Mouse (Mus musculus) stomach, postnatal 0 days (tissue): Measurements from ENCODE around the gene Fry. TPM values are rescaled to one million over a fixed set of nuclear protein-coding genes. Genes with fewer than 3 reads are reported as not detected.

ENCODE experiments used
- ATAC-seq: fragments of 200-750 bp; cut with Nextera tagmentation; 2 replicates; pipeline ENCODE4 v1.8.0; 2017; ENCODE audit not compliant: low FRiP score, low TSS enrichment
- DNase-seq: peaks from one replicate; pipeline ENCODE4 v3.0.0-alpha.2; 2016; ENCODE audit warnings: low spot score
- H3K27ac ChIP-seq: fragments of 300-500 bp; sonication (generic); replicated peaks from 2 replicates; pipeline ENCODE4 v1.5.1; 2014; ENCODE audit warnings: mild to moderate bottlenecking, control low read depth
- H3K27me3 ChIP-seq: fragments of 300-500 bp; sonication (generic); 2 replicates; pipeline ENCODE4 v1.6.1; 2014; ENCODE audit warnings: low read length; ENCODE audit not compliant: control insufficient read depth, insufficient read depth
- H3K36me3 ChIP-seq: fragments of 300-500 bp; sonication (generic); 2 replicates; pipeline ENCODE4 v1.6.1; 2014; ENCODE audit warnings: low read length, mixed read lengths; ENCODE audit not compliant: control insufficient read depth, insufficient read depth
- H3K4me1 ChIP-seq: fragments of 300-500 bp; sonication (generic); replicated peaks from 2 replicates; pipeline ENCODE4 v1.6.1; 2014; ENCODE audit warnings: antibody characterized with exemption; ENCODE audit not compliant: control insufficient read depth, insufficient read depth
- H3K4me2 ChIP-seq: fragments of 300-500 bp; sonication (generic); replicated peaks from 2 replicates; pipeline ENCODE4 v1.6.1; 2014; ENCODE audit warnings: low read depth, mild to moderate bottlenecking, control low read depth, moderate library complexity
- H3K4me3 ChIP-seq: fragments of 300-500 bp; sonication (generic); 2 replicates; pipeline ENCODE4 v1.5.1; 2014; ENCODE audit warnings: low read depth, low read length, control low read depth
- H3K9ac ChIP-seq: fragments of 300-500 bp; sonication (generic); 2 replicates; pipeline ENCODE4 v1.6.1; 2014; ENCODE audit warnings: mild to moderate bottlenecking, low read length, control low read depth, mixed read lengths
- H3K9me3 ChIP-seq: fragments of 300-500 bp; sonication (generic); 2 replicates; pipeline ENCODE4 v1.6.1; 2016; ENCODE audit warnings: low read length; ENCODE audit not compliant: control insufficient read depth
- CTCF ChIP-seq: IDR thresholded peaks from 2 replicates; pipeline ENCODE4 v1.5.1; 2016; ENCODE audit warnings: antibody characterized with exemption, low read depth, mild to moderate bottlenecking, moderate library complexity
- EP300 ChIP-seq: optimal IDR thresholded peaks from 2 replicates; pipeline ENCODE3; 2016; ENCODE audit warnings: antibody characterized with exemption
- WGBS: fragments of 180-500 bp; shearing (Covaris S2); extraction: QIAGEN DNeasy Blood & Tissue Kit; methylation state at CpG from one replicate; pipeline ENCODE4 v1.1.7; 2014; 5-methylcytosine and 5-hydroxymethylcytosine counted together
- polyA plus RNA-seq: library from polyadenylated mRNA; unstranded; fragments of >200 nt; fragmentation: Nextera tagmentation; extraction: Ambion mirVana; gene quantifications from 2 replicates; pipeline ENCODE4 v1.2.1, GENCODE M21; 2015

Fry gene
- polyA plus RNA-seq, 1 experiment from 2014 or later, result 6.5 TPM

DNA sequence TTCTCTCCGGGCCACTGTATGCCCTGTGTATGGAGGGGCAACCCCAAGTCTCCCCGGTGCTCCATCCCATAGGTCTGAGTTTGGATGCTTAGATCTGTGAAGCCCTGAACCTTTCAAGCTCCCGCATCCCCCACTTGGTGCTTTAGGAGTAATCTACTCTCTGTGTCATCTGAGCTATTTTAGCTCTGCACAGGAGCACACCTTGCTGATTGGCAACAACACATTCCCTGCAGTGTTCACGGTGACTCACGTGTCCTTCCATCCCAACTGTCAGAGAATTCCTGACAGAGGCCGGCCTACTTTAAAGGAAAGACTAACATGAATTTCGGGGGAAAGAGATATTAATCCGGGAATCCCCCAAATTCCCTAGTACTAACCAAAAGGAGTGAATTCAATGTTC, 2.2 kb downstream of the Fry start:
- ATAC-seq (no peak), DNase-seq (no peak)
- Histone ChIP-seq H3K4me2 (no peak overlapping the region), H3K9ac (no peak overlapping the region), H3K27ac (no peak overlapping the region), H3K27me3 (no peaks in the 10 kb centered on the region), H3K36me3 (no peaks in the 10 kb centered on the region), H3K9me3 (no peaks in the 10 kb centered on the region), H3K4me1 (no peaks in the 10 kb centered on the region), H3K4me3 (no peak overlapping the region)
- TF ChIP-seq EP300, result no peak
- no peak for TF ChIP-seq CTCF
- WGBS, result 95% methylated on average over 8 of the region's 8 CpGs

DNA sequence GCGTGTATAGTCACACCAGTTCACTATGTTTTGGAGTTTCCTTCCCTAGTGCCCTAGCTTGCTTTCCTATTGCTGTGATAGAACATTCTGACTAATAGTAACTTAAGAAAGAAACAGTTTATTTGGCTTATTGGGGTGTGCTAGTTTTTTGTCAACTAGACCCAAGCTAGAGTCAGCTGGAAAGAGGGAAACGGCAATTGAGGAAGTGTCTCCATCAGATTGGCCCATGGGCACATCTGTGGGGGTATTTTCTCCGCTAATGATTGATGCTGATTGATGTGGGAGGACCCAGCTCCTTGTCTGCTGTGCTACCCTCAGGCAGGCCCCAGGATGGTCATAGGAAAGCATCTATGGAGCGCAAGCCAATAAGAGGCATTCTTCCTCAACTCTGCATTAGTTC, 3.6 kb downstream of the Fry start:
- Histone ChIP-seq H3K4me3 (no peak overlapping the region), H3K9me3 (no peaks in the 10 kb centered on the region), H3K36me3 (no peaks in the 10 kb centered on the region), H3K4me2 (no peak overlapping the region), H3K4me1 (no peaks in the 10 kb centered on the region), H3K27ac (no peak overlapping the region), H3K27me3 (no peaks in the 10 kb centered on the region), H3K9ac (no peak overlapping the region)
- DNase-seq, result no peak
- TF ChIP-seq CTCF (no peak), EP300 (no peak)
- ATAC-seq, result no peak
- 87% methylated on average over 4 of the region's 4 CpGs for WGBS

DNA sequence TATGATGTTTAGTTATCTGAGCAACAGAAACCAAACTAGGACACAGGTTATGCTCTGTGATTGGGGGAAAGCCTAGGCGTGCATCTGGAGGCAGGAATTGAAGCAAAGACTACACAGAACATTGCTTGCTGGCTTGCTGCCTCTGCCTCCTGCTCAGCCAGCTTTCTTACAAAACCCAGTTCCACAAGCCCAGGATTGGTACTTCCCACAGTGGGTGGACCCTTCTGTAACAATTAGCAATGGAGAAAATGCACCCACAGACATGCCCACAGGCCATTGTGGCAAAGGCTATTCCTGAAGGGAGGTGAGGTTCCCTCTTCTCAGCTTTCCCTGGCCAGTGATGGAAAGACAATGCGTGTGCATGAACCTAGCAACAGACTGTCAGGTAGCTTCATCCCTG, 4.1 kb downstream of the Fry start:
- WGBS, result 80% methylated on average over 2 of the region's 2 CpGs
- Histone ChIP-seq H3K36me3 (no peaks in the 10 kb centered on the region), H3K27me3 (no peaks in the 10 kb centered on the region), H3K27ac (no peak overlapping the region), H3K4me3 (no peak overlapping the region), H3K9me3 (no peaks in the 10 kb centered on the region), H3K4me1 (no peaks in the 10 kb centered on the region), H3K4me2 (no peak overlapping the region), H3K9ac (no peak overlapping the region)
- ATAC-seq (no peak), DNase-seq (no peak)
- TF ChIP-seq CTCF (no peak), EP300 (no peak)

DNA sequence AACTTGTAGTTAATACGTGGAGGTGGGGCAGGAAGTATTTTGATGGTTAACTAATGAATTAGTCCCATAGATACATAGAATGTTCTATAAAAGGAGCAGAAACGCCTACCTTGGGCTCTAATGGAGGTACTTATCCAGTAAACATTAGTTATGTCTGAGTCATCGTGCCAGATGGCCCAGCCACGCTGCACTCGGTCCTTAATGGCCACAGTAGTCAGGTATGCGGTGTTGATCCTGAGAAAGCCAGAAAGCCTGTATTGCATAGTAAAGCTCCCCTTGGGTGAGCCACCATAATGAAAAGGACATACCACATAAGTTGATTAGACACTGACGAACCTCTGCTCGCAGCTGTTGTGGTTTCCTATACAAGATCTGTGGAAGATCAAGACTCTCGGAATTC, 7.5 kb downstream of the Fry start:
- no peaks in the 10 kb centered on the region for H3K4me1 ChIP-seq
- TF ChIP-seq CTCF, result no peak
- no peak for TF ChIP-seq EP300

DNA sequence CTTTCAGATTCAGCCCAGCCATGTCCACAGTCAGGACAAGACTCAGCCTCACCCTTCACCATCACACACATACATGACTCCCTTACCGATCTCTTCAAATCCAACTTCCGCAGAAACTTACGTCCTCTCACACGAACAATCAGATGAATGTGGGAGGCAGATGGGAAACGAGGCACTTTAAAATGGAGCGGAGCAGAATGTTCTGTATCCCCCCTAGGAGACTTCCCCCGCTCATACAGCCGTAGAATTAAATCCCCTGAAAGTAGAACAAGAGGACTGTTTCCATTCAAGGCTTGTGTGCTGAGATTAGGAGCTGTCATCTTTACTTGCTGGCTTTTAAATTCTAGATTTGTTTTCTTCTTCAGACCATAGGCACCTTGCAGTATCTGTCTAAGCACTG, 10.0 kb downstream of the Fry start:
- Histone ChIP-seq H3K4me2 (no peak overlapping the region), H3K4me3 (no peak overlapping the region), H3K27me3 (no peaks in the 10 kb centered on the region), H3K36me3 (no peaks in the 10 kb centered on the region), H3K4me1 (no peaks in the 10 kb centered on the region), H3K9me3 (no peaks in the 10 kb centered on the region), H3K27ac (no peak overlapping the region), H3K9ac (no peak overlapping the region)
- WGBS, result 80% methylated on average over 8 of the region's 8 CpGs
- no peak for TF ChIP-seq EP300
- no peak for TF ChIP-seq CTCF
- no peak for DNase-seq
- ATAC-seq, result no peak

More for the DNA sequence above, 7.5 kb downstream of the Fry start:
- H3K4me2 ChIP-seq, result no peak overlapping the region
- no peaks in the 10 kb centered on the region for H3K9me3 ChIP-seq
- WGBS, result 67% methylated on average over 9 of the region's 9 CpGs
- H3K36me3 ChIP-seq, result no peaks in the 10 kb centered on the region
- no peak overlapping the region for H3K4me3 ChIP-seq
- H3K27ac ChIP-seq, result no peak overlapping the region
- no peak overlapping the region for H3K9ac ChIP-seq
- no peak for ATAC-seq
- H3K27me3 ChIP-seq, result no peaks in the 10 kb centered on the region
- DNase-seq, result no peak

DNA sequence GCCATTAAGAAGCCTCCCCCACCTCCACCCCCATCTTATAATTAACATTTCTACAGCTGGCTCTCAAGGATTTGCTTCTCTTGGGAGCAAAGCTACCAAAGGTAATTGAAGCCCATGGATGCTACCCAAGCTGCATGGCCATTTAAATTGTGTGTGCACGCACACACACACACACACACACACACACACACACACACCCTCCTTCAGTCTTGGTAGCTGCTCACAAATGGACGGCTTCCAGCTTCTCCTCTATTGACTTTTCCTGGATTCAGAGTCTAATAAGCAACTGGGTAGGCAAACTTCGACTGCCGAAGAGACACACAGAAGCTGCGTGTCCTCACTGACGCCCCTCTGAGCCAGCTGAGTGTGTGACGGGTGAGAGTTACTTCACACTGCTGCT, 11.7 kb downstream of the Fry start:
- no peak for ATAC-seq
- no peaks in the 10 kb centered on the region for H3K36me3 ChIP-seq
- H3K27me3 ChIP-seq, result no peaks in the 10 kb centered on the region
- H3K4me2 ChIP-seq, result no peak overlapping the region
- H3K4me3 ChIP-seq, result no peak overlapping the region
- no peak overlapping the region for H3K27ac ChIP-seq
- no peak overlapping the region for H3K9ac ChIP-seq
- H3K9me3 ChIP-seq, result no peaks in the 10 kb centered on the region
- TF ChIP-seq EP300 (no peak), CTCF (no peak)
- DNase-seq, result no peak
- 74% methylated on average over 7 of the region's 7 CpGs for WGBS
- H3K4me1 ChIP-seq, result no peaks in the 10 kb centered on the region
